Comparison of ENCODE assay signal across 8 mouse cellular contexts in the genomic region with DNA sequence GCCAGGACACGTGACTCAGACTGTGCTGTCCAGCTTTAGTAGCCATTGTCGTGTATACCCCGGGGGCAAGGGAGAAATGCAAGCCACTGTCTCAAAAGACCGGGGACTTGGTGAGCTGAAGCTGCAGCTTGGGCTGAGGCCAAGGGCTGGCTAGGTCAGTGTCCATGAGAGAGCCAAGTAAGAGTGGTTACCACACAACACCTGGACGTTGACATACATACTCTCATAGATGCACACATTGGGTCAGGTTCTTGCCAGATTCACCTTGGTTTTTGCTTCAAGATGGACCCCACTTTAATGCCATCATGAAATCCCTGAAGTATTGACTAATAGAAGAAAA. TPM values are rescaled to one million over a fixed set of nuclear protein-coding genes. Genes with fewer than 3 reads are reported as not detected.
DNase-seq lines count a peak whose midpoint lies in the region; ATAC-seq and TF ChIP-seq lines count a peak whose summit lies in the region.

No protein-coding gene starts in this region.

- H3K27me3 ChIP-seq in lung, embryonic 14.5 days (ENCODE audit: insufficient read depth, low read length), result no peaks in the 10 kb centered on the region
- H3K27me3 ChIP-seq in forebrain, embryonic 10.5 days (ENCODE audit: poor library complexity, severe bottlenecking), result no peaks in the 10 kb centered on the region; the same call in 1 of the 2 replicates
- H3K27me3 ChIP-seq in limb, embryonic 11.5 days (ENCODE audit: control insufficient read depth, insufficient read depth, low read length), result no peaks in the 10 kb centered on the region
- no peaks in the 10 kb centered on the region for H3K27me3 ChIP-seq in neural tube, embryonic 15.5 days (replicated peaks)

- peak overlapping the region; percentile 55; the same call in 1 of the 2 replicates for H3K27ac ChIP-seq in lung, embryonic 14.5 days (ENCODE audit: low read depth)
- H3K27ac ChIP-seq in forebrain, embryonic 10.5 days, result peak overlapping the region; percentile 95
- H3K27ac ChIP-seq in limb, embryonic 11.5 days (replicated peaks; ENCODE audit: low read depth, low read length), result peak overlapping the region; percentile 64; the same call in 1 of the 2 replicates
- H3K27ac ChIP-seq in neural tube, embryonic 15.5 days (replicated peaks), result no peak overlapping the region

- peak overlapping the region; percentile 86 for H3K9ac ChIP-seq in lung, embryonic 14.5 days
- peak overlapping the region; percentile 77 for H3K9ac ChIP-seq in limb, embryonic 11.5 days (ENCODE audit: low read length)
- H3K9ac ChIP-seq in neural tube, embryonic 15.5 days (replicated peaks), result peak overlapping the region; percentile 64

- no peak for DNase-seq in lung, embryonic 14.5 days
- no peak for DNase-seq in lung, adult 18-20 months
- no peak for DNase-seq in forebrain, embryonic 10.5 days (ENCODE audit: extremely low spot score, low spot score)
- no peak for DNase-seq in limb, embryonic 11.5 days (ENCODE audit: low spot score)
- DNase-seq in frontal cortex, postnatal 10 days (ENCODE audit: low spot score in 2 of 2), result no peak
- DNase-seq in thymus, adult 18-20 months, result no peak
- DNase-seq in gastrocnemius, postnatal 14 days, result no peak

- no peaks in the 10 kb centered on the region for H3K36me3 ChIP-seq in lung, embryonic 14.5 days (ENCODE audit: insufficient read depth)
- H3K36me3 ChIP-seq in forebrain, embryonic 10.5 days (replicated peaks), result no peaks in the 10 kb centered on the region
- H3K36me3 ChIP-seq in limb, embryonic 11.5 days (ENCODE audit: control insufficient read depth, insufficient read depth, low read length), result no peaks in the 10 kb centered on the region
- H3K36me3 ChIP-seq in neural tube, embryonic 15.5 days, result no peaks in the 10 kb centered on the region

- peak overlapping the region; percentile 71 for H3K4me3 ChIP-seq in lung, embryonic 14.5 days (ENCODE audit: low read depth, low read length)
- H3K4me3 ChIP-seq in forebrain, embryonic 10.5 days, result peak overlapping the region; percentile 85
- peak overlapping the region; percentile 69 for H3K4me3 ChIP-seq in limb, embryonic 11.5 days (ENCODE audit: low read depth, low read length)
- peak overlapping the region; percentile 68 for H3K4me3 ChIP-seq in neural tube, embryonic 15.5 days (replicated peaks)

- WGBS in lung, embryonic 14.5 days, result 11% methylated on average over 5 of the region's 5 CpGs
- WGBS in forebrain, embryonic 10.5 days, result 11% methylated on average over 5 of the region's 5 CpGs
- 18% methylated on average over 5 of the region's 5 CpGs for WGBS in limb, embryonic 11.5 days
- 14% methylated on average over 5 of the region's 5 CpGs for WGBS in neural tube, embryonic 15.5 days

- no peak for TF ChIP-seq CTCF in lung, embryonic 14.5 days (IDR thresholded peaks at IDR 0.05; ENCODE audit: low read depth)

- no peak for ATAC-seq in lung, embryonic 14.5 days (ENCODE audit: insufficient read depth)
- peak; percentile 70; the same call in 1 of the 2 replicates for ATAC-seq in limb, embryonic 11.5 days (ENCODE audit: insufficient number of reproducible peaks, low FRiP score, low TSS enrichment, low read depth)
- ATAC-seq in neural tube, embryonic 15.5 days (ENCODE audit: low FRiP score), result no peak

- H3K9me3 ChIP-seq in lung, embryonic 14.5 days (ENCODE audit: low read depth, low read length), result no peaks in the 10 kb centered on the region
- H3K9me3 ChIP-seq in forebrain, embryonic 10.5 days, result no peaks in the 10 kb centered on the region
- H3K9me3 ChIP-seq in limb, embryonic 11.5 days (ENCODE audit: control insufficient read depth, low read length), result no peaks in the 10 kb centered on the region
- no peaks in the 10 kb centered on the region for H3K9me3 ChIP-seq in neural tube, embryonic 15.5 days (replicated peaks)

- H3K4me2 ChIP-seq in lung, embryonic 14.5 days, result peak overlapping the region; percentile 83
- H3K4me2 ChIP-seq in limb, embryonic 11.5 days (ENCODE audit: low read depth, severe bottlenecking), result peak overlapping the region; percentile 75
- H3K4me2 ChIP-seq in neural tube, embryonic 15.5 days, result peak overlapping the region; percentile 95

- H3K4me1 ChIP-seq in lung, embryonic 14.5 days (ENCODE audit: insufficient read depth), result no peaks in the 10 kb centered on the region
- H3K4me1 ChIP-seq in forebrain, embryonic 10.5 days, result peaks cover 29% of the 10 kb centered on the region
- no peaks in the 10 kb centered on the region for H3K4me1 ChIP-seq in limb, embryonic 11.5 days (ENCODE audit: control insufficient read depth, insufficient read depth, low read length)
- H3K4me1 ChIP-seq in neural tube, embryonic 15.5 days, result peaks cover 11% of the 10 kb centered on the region; the same call in 1 of the 2 replicates

- intact Hi-C loops in gastrocnemius, postnatal 14 days (cut with DNase I; ENCODE audit: low total_unique reads), result no loop called here

RNA-seq across cellular contexts. Expression of a gene that starts 0.3 kb away (rescaled TPM):
- 31.7 and 33.6 TPM in 2 replicates for polyA plus RNA-seq in lung, embryonic 14.5 days (2014; fragmentation: Nextera tagmentation; extraction: Ambion mirVana)
- 52.5 and 54.3 TPM in 2 replicates for polyA plus RNA-seq in forebrain, embryonic 10.5 days (2016; fragmentation: Nextera tagmentation; extraction: Ambion mirVana)
- polyA plus RNA-seq in limb, embryonic 11.5 days (2014; fragmentation: Nextera tagmentation; extraction: Ambion mirVana), result 50.1 and 51.2 TPM in 2 replicates
- polyA plus RNA-seq in neural tube, embryonic 15.5 days (2015; fragmentation: Nextera tagmentation; extraction: Ambion mirVana), result 3.7 and 11.5 TPM in 2 replicates
- under 1 TPM; 0.64 to 0.86 TPM for total RNA-seq in gastrocnemius, postnatal 14 days (2021)
